7 mouse cellular contexts compared by ENCODE assay signal in the genomic region with DNA sequence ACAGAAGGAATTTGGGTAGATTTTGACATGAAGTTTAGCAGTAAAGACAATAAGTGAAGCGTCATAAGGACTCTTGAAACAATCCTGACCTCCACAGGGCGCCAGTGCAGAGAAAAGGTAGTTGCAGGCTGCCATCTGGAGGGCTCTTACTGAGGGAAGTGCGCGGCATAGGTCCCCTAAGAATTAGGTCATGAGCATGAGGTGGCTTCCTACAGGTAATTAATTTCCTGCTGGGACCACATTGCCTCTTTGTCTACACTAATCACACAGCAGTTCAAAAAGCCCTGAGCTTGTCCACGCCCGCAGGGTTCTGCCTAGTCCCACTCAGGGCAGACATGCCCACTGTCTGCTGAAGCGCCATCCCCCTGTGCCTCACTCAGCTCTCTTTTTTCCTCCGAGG. TPM values are rescaled to one million over a fixed set of nuclear protein-coding genes. Genes with fewer than 3 reads are reported as not detected.
DNase-seq lines count a peak whose midpoint lies in the region; ATAC-seq lines count a peak whose summit lies in the region.

No protein-coding gene starts in this region.

- peaks cover 18% of the 10 kb centered on the region for H3K4me1 ChIP-seq in embryonic facial prominence, embryonic 12.5 days

- H3K27ac ChIP-seq in embryonic facial prominence, embryonic 12.5 days: no peak overlapping the region

- H3K4me2 ChIP-seq in embryonic facial prominence, embryonic 12.5 days (replicated peaks): 0 out of 2 replicates have a peak overlapping the region, but pooled peaks have one; percentile 5

- H3K9me3 ChIP-seq in embryonic facial prominence, embryonic 12.5 days: no peaks in the 10 kb centered on the region

- no peak overlapping the region for H3K4me3 ChIP-seq in embryonic facial prominence, embryonic 12.5 days

- ATAC-seq in embryonic facial prominence, embryonic 12.5 days (ENCODE audit: insufficient number of reproducible peaks, insufficient read depth, low FRiP score, low TSS enrichment): peak; percentile 59; the same call in 1 of the 2 replicates

- 26% methylated on average over 8 of the region's 8 CpGs for WGBS in embryonic facial prominence, embryonic 12.5 days

- H3K9ac ChIP-seq in embryonic facial prominence, embryonic 12.5 days: no peak overlapping the region

- peak; percentile 22 for DNase-seq in A20 (ENCODE audit: low read depth, low spot score)
- DNase-seq in Muller cell, postnatal 12 days (ENCODE audit: inconsistent ontology term): peak; percentile 46
- DNase-seq in lung, postnatal 25 days (ENCODE audit: low spot score): peak; percentile 12
- no peak for DNase-seq in T-cell, adult 2 months (ENCODE audit: low spot score)
- no peak for DNase-seq in gastrocnemius, adult 8-10 months (ENCODE audit: low spot score in 2 of 2)
- no peak for DNase-seq in yolk sac, embryonic 10.5 days (ENCODE audit: low spot score)

- H3K36me3 ChIP-seq in embryonic facial prominence, embryonic 12.5 days: no peaks in the 10 kb centered on the region

- H3K27me3 ChIP-seq in embryonic facial prominence, embryonic 12.5 days: no peaks in the 10 kb centered on the region

RNA-seq across cellular contexts. Expression of a gene that starts 53.3 kb away (rescaled TPM):
- 128 and 133 TPM in 2 replicates for polyA plus RNA-seq in embryonic facial prominence, embryonic 12.5 days (2016; fragmentation: Nextera tagmentation; extraction: Ambion mirVana)
- 10 to 100 TPM; 65.3 to 78.0 (median 69.0) TPM for total RNA-seq in gastrocnemius, adult 8-10 months (2022)

Comparison
In these comparisons a context has a peak if more than half of its experiments do, and no peak if none do; other contexts are left out.
1. DNase-seq: peak in A20 (single experiment), Muller cell, postnatal 12 days (single experiment) and lung, postnatal 25 days (single experiment); none in T-cell, adult 2 months (single experiment), gastrocnemius, adult 8-10 months (0 of 2) and yolk sac, embryonic 10.5 days (single experiment).